In the genomic region with DNA sequence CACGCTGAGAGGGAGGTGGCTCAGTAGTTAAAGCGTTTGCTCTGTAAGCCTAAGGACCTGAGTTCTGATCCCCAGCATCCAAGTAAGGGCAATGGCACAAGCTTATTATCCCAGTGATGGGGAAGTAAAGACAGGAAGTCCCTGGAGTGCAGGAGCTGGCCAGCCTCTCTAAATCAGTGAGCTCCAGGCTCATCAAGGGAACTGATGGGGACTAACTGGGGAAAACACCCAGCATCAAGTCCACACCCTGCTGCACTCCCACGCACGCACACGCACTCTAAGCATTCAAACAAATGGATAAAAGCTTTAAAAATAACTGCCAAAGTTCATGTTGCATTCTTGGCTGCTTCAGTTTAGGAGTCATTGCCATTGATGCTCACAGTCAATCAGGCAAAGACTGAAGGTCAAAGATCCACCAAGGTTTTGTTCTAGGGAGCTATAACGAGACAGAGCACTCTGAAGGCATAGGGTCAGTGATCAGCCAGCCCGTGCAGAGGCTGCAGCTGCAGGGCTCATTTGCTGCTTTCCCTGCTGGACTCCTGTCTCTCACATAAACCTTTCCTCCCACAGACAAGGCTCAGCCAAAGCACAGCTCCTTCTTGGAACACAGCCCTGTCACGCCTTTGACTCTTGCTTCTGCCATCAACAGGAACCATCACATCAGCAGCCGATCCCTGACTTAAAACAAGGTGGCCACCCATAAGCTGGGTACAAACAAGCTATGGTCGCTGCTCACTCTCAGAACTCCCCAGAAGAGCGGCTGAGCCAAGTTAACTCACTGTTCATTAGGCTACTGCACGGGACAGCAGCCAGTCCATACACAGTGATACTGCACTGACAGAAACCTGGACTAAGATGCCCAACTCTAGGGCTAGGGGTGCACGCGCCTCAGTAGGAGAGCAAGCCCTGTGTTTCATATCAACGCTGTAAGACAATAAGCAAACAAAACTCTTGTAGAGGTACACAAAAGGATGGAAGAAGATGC, we compare ENCODE assay signal across 10 mouse cellular contexts.
DNase-seq lines count a peak whose midpoint lies in the region; ATAC-seq lines count a peak whose summit lies in the region.
"Had no signal": no experiment of that assay in that cellular context is flagged by ENCODE, and none has a peak within 500 bp of the region (broad histone marks: within the 10 kb centered on the region; RNA-seq: fewer than 3 reads in every experiment).

No protein-coding gene starts in this region.

- no peaks in the 10 kb centered on the region for H3K36me3 ChIP-seq in liver, embryonic 16.5 days (ENCODE audit: control insufficient read depth, insufficient read depth)
- H3K36me3 ChIP-seq in liver, embryonic 11.5 days (ENCODE audit: control insufficient read depth, insufficient read depth, low read length) = no peaks in the 10 kb centered on the region
- no peaks in the 10 kb centered on the region for H3K36me3 ChIP-seq in hindbrain, embryonic 11.5 days (ENCODE audit: control insufficient read depth, insufficient read depth, low read length)
- H3K36me3 ChIP-seq: hindbrain, embryonic 12.5 days had no signal

- H3K27ac ChIP-seq in liver, embryonic 16.5 days (ENCODE audit: low read length) = no peak overlapping the region
- no peak overlapping the region for H3K27ac ChIP-seq in liver, embryonic 11.5 days (ENCODE audit: low read depth, low read length)
- H3K27ac ChIP-seq in hindbrain, embryonic 11.5 days (ENCODE audit: low read depth, low read length) = no peak overlapping the region
- H3K27ac ChIP-seq: forebrain, embryonic 10.5 days; hindbrain, embryonic 12.5 days had no signal

- WGBS in liver, embryonic 16.5 days (ENCODE audit: insufficient replicate concordance) = 73% methylated on average over 15 of the region's 15 CpGs
- WGBS in liver, embryonic 11.5 days = 84% methylated on average over 15 of the region's 15 CpGs
- 79% methylated on average over 15 of the region's 15 CpGs for WGBS in hindbrain, embryonic 11.5 days

- H3K4me1 ChIP-seq in liver, embryonic 16.5 days (ENCODE audit: control insufficient read depth, low read depth, low read length) = no peaks in the 10 kb centered on the region; the same call in 1 of the 2 replicates
- no peaks in the 10 kb centered on the region for H3K4me1 ChIP-seq in liver, embryonic 11.5 days (replicated peaks; ENCODE audit: control insufficient read depth, insufficient read depth, low read length)
- no peaks in the 10 kb centered on the region for H3K4me1 ChIP-seq in hindbrain, embryonic 11.5 days (replicated peaks; ENCODE audit: control insufficient read depth, insufficient read depth, low read length)

- H3K4me2 ChIP-seq in liver, embryonic 16.5 days (ENCODE audit: low read depth, low read length) = no peak overlapping the region
- H3K4me2 ChIP-seq in liver, embryonic 11.5 days = no peak overlapping the region
- no peak overlapping the region for H3K4me2 ChIP-seq in hindbrain, embryonic 11.5 days (replicated peaks; ENCODE audit: low read depth, low read length)
- H3K4me2 ChIP-seq: hindbrain, embryonic 12.5 days had no signal

- ATAC-seq in liver, embryonic 16.5 days (ENCODE audit: low read depth) = peak; percentile 32; the same call in 1 of the 2 replicates
- ATAC-seq in liver, embryonic 11.5 days (replicated peaks; ENCODE audit: low FRiP score) = no peak
- no peak for ATAC-seq in hindbrain, embryonic 11.5 days (ENCODE audit: low FRiP score)

- no peaks in the 10 kb centered on the region for H3K27me3 ChIP-seq in liver, embryonic 16.5 days (ENCODE audit: control insufficient read depth, insufficient read depth, low read depth, low read length)
- no peaks in the 10 kb centered on the region for H3K27me3 ChIP-seq in liver, embryonic 11.5 days (replicated peaks; ENCODE audit: control insufficient read depth, insufficient read depth, low read length)
- H3K27me3 ChIP-seq in hindbrain, embryonic 11.5 days (ENCODE audit: control insufficient read depth, insufficient read depth, low read length) = no peaks in the 10 kb centered on the region
- H3K27me3 ChIP-seq: hindbrain, embryonic 12.5 days had no signal

- no peaks in the 10 kb centered on the region for H3K9me3 ChIP-seq in liver, embryonic 16.5 days (replicated peaks; ENCODE audit: control insufficient read depth, low read length)
- no peaks in the 10 kb centered on the region for H3K9me3 ChIP-seq in liver, embryonic 11.5 days (ENCODE audit: control insufficient read depth, low read length)
- H3K9me3 ChIP-seq in hindbrain, embryonic 11.5 days (ENCODE audit: control insufficient read depth, low read length) = no peaks in the 10 kb centered on the region
- H3K9me3 ChIP-seq: forebrain, embryonic 10.5 days; hindbrain, embryonic 12.5 days had no signal

- H3K4me3 ChIP-seq in liver, embryonic 16.5 days (ENCODE audit: low read depth, low read length) = no peak overlapping the region
- no peak overlapping the region for H3K4me3 ChIP-seq in liver, embryonic 11.5 days (ENCODE audit: low read depth, low read length)
- no peak overlapping the region for H3K4me3 ChIP-seq in hindbrain, embryonic 11.5 days (ENCODE audit: low read depth, low read length)
- H3K4me3 ChIP-seq: forebrain, embryonic 10.5 days; hindbrain, embryonic 12.5 days had no signal

- no peak for DNase-seq in liver, embryonic 11.5 days (ENCODE audit: low spot score)
- DNase-seq in gastrocnemius, adult 8-10 months (ENCODE audit: low spot score in 2 of 2) = peak; percentile 9 to 18
- DNase-seq in kidney, adult 9 months = peak; percentile 41
- peak; percentile 32 for DNase-seq in ovary, postnatal 36 days (ENCODE audit: low spot score)
- DNase-seq in right cerebral cortex, postnatal 14 days = no peak
- no peak for DNase-seq in hindbrain, embryonic 11.5 days (ENCODE audit: low spot score)
- DNase-seq: right cerebral cortex, postnatal 25 days had no signal

- no peak overlapping the region for H3K9ac ChIP-seq in liver, embryonic 16.5 days (ENCODE audit: low read depth, low read length)
- no peak overlapping the region for H3K9ac ChIP-seq in liver, embryonic 11.5 days (ENCODE audit: low read depth, low read length)
- no peak overlapping the region for H3K9ac ChIP-seq in hindbrain, embryonic 11.5 days (ENCODE audit: low read depth, low read length)
- H3K9ac ChIP-seq: hindbrain, embryonic 12.5 days had no signal

Comparison
In these comparisons a context has a peak if more than half of its experiments do, and no peak if none do; other contexts are left out.
1. DNase-seq: peak in gastrocnemius, adult 8-10 months (2 of 2), kidney, adult 9 months (single experiment) and ovary, postnatal 36 days (single experiment); none in liver, embryonic 11.5 days (single experiment), right cerebral cortex, postnatal 14 days (single experiment) and hindbrain, embryonic 11.5 days (single experiment).